Comparison of ENCODE assay signal across 11 mouse cellular contexts in the genomic region with DNA sequence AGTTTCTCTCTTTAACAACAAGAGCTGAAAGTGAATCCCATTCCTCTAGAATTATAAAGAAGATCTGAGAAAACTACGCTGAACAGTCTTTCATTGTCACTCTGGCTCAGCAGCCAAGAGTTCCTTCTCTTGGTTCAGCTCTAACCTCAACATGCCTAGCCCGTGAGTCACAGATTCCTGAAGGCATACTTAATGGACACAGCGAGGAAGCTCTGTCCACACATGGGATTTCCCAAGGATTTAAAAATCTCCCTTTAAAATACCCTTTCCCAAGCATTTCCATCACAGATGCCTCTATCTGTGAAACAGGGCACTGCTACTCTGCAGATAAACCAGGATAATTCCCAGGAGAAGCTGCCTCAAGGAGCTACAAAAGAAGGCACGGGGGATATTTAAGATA. TPM values are rescaled to one million over a fixed set of nuclear protein-coding genes. Genes with fewer than 3 reads are reported as not detected.
DNase-seq lines count a peak whose midpoint lies in the region; ATAC-seq and TF ChIP-seq lines count a peak whose summit lies in the region.
"Had no signal": no experiment of that assay in that cellular context is flagged by ENCODE, and none has a peak within 500 bp of the region (broad histone marks: within the 10 kb centered on the region; RNA-seq: fewer than 3 reads in every experiment).

No protein-coding gene starts in this region.

- no peak overlapping the region for H3K4me2 ChIP-seq in intestine, postnatal 0 days (replicated peaks; ENCODE audit: low read depth)

- no peak overlapping the region for H3K4me3 ChIP-seq in intestine, postnatal 0 days (ENCODE audit: low read depth, low read length)

- H3K27ac ChIP-seq in intestine, postnatal 0 days (ENCODE audit: low read depth, low read length) = no peak overlapping the region

- TF ChIP-seq CTCF in intestine, postnatal 0 days (IDR thresholded peaks at IDR 0.05; ENCODE audit: low read depth) = peak; percentile 24; the same call in 1 of the 2 replicates

- H3K4me1 ChIP-seq in intestine, postnatal 0 days (replicated peaks; ENCODE audit: control insufficient read depth, insufficient read depth, low read length) = 0 out of 2 replicates have a peak, but pooled peaks cover 14% of the 10 kb centered on the region

- no peaks in the 10 kb centered on the region for H3K27me3 ChIP-seq in intestine, postnatal 0 days (replicated peaks; ENCODE audit: control insufficient read depth, insufficient read depth, low read length)

- peak; percentile 100 for DNase-seq in 3T3-L1 (ENCODE audit: low read depth, low spot score)
- peak; percentile 91 for DNase-seq in Muller cell, postnatal 12 days (ENCODE audit: inconsistent ontology term)
- DNase-seq in heart, adult 18-20 months = peak; percentile 53 to 72
- no peak for DNase-seq in c-Kit-positive CD71-positive TER-119-positive erythroid progenitor cells, embryonic 14.5 days (ENCODE audit: low spot score)
- DNase-seq: thymus, postnatal 4 days had no signal

- H3K9me3 ChIP-seq in intestine, postnatal 0 days (ENCODE audit: control insufficient read depth) = no peaks in the 10 kb centered on the region

- no peak overlapping the region for H3K9ac ChIP-seq in intestine, postnatal 0 days (ENCODE audit: low read depth, low read length)

- no peak for ATAC-seq in intestine, postnatal 0 days
- no peak for ATAC-seq in activated CD4-positive, CD25-positive, alpha-beta regulatory T cell, adult 4 months
- ATAC-seq in megakaryocyte-erythroid progenitor cell, adult 5-6 weeks (replicated peaks; ENCODE audit: low FRiP score, low TSS enrichment, poor library complexity, severe bottlenecking) = no peak
- no peak for ATAC-seq in erythroblast, adult 5-6 weeks (replicated peaks; ENCODE audit: low FRiP score, poor library complexity, severe bottlenecking)

- 55% methylated on average over 4 of the region's 4 CpGs for WGBS in intestine, postnatal 0 days

- H3K36me3 ChIP-seq in intestine, postnatal 0 days (ENCODE audit: control insufficient read depth, insufficient read depth) = no peaks in the 10 kb centered on the region

RNA-seq across cellular contexts. Expression of a gene that starts 15.0 kb away (rescaled TPM):
- total RNA-seq in heart, adult 18-20 months (2021) = under 1 TPM; 0.27 to 0.54 TPM
- 0.83 and 1.2 TPM in 2 replicates for polyA plus RNA-seq in intestine, postnatal 0 days (2015; fragmentation: Nextera tagmentation; extraction: Ambion mirVana)
- not detected for polyA plus RNA-seq in activated CD4-positive, CD25-positive, alpha-beta regulatory T cell, adult 4 months (2017; shearing (Covaris generic))
- not detected in 2 replicates for total RNA-seq in megakaryocyte-erythroid progenitor cell, adult 5-6 weeks (2014; fragmentation: Nextera tagmentation)
- total RNA-seq in megakaryocyte-erythroid progenitor cell, adult 5-6 weeks (2017) = 1.5 TPM in 1 of 2 replicates, not detected in the other
- total RNA-seq in erythroblast, adult 5-6 weeks (2015; ENCODE audit: low replicate concordance) = not detected in 2 replicates
- total RNA-seq in erythroblast, adult 5-6 weeks (2017; ENCODE audit: low replicate concordance) = not detected in 2 replicates
- total RNA-seq: hematopoietic stem cell, adult 5-6 weeks had no signal

RNA-seq across cellular contexts. Expression of a gene that starts 27.6 kb away (rescaled TPM):
- not detected for total RNA-seq in heart, adult 18-20 months (2021)
- 0.18 and 0.30 TPM in 2 replicates for polyA plus RNA-seq in intestine, postnatal 0 days (2015; fragmentation: Nextera tagmentation; extraction: Ambion mirVana)
- not detected for polyA plus RNA-seq in activated CD4-positive, CD25-positive, alpha-beta regulatory T cell, adult 4 months (2017; shearing (Covaris generic))
- total RNA-seq in megakaryocyte-erythroid progenitor cell, adult 5-6 weeks (2014; fragmentation: Nextera tagmentation) = not detected in 2 replicates
- 5.2 and 9.9 TPM in 2 replicates for total RNA-seq in megakaryocyte-erythroid progenitor cell, adult 5-6 weeks (2017)
- 1.0 and 4.8 TPM in 2 replicates for total RNA-seq in erythroblast, adult 5-6 weeks (2015; ENCODE audit: low replicate concordance)
- total RNA-seq in erythroblast, adult 5-6 weeks (2017; ENCODE audit: low replicate concordance) = 1.9 and 3.5 TPM in 2 replicates
- polyA plus RNA-seq: limb, embryonic 11.5 days had no signal

RNA-seq across cellular contexts. Expression of a gene that starts 54.9 kb away (rescaled TPM):
- 10 to 100 TPM in 1 of 2 experiments, 1 to 10 TPM in 1; 8.3 to 11.1 TPM for total RNA-seq in heart, adult 18-20 months (2021)
- 33.9 TPM in 2 replicates for polyA plus RNA-seq in intestine, postnatal 0 days (2015; fragmentation: Nextera tagmentation; extraction: Ambion mirVana)
- polyA plus RNA-seq in activated CD4-positive, CD25-positive, alpha-beta regulatory T cell, adult 4 months (2017; shearing (Covaris generic)) = 1 to 10 TPM in 1 of 2 experiments, under 1 TPM in 1; 0.43 to 1.9 TPM
- 20.6 and 24.1 TPM in 2 replicates for total RNA-seq in megakaryocyte-erythroid progenitor cell, adult 5-6 weeks (2014; fragmentation: Nextera tagmentation)
- 16.1 and 19.1 TPM in 2 replicates for total RNA-seq in megakaryocyte-erythroid progenitor cell, adult 5-6 weeks (2017)
- total RNA-seq in erythroblast, adult 5-6 weeks (2015; ENCODE audit: low replicate concordance) = 0.38 and 1.7 TPM in 2 replicates
- total RNA-seq in erythroblast, adult 5-6 weeks (2017; ENCODE audit: low replicate concordance) = 3.0 TPM in 1 of 2 replicates, not detected in the other
